Mouse (Mus musculus): ENCODE results near the gene Tmem126a.

Tmem126a gene

GRCm38 (mm10) chr7:90456845-90457468, at the start of gene Tmem126a:
Tmem126a (minus strand) TSS chr7:90457229.
- in situ Hi-C loops (cut with MseI, MboI) = no loop called here

DNA sequence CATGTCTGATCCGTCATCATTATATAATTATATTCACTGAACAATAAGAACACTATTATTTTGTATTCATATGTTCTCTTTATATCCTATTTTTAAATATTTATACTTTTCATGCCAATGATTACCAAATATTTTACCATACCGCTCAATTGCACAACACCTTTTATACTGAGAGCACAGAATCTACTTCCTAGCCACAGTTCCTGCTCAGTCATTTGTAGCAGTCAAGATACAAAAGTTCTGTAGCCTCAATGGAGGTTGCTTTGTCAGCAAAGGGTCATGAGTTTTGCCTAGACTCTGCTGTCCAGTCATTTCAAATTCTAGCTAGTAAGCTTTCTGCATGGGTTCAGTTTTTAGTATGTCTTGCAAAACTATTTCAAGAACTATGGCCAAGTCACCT, 25.6 kb upstream of the Tmem126a start:
- in situ Hi-C loops (cut with MseI, MboI) = no loop called here

GRCm38 (mm10) chr7:90476313-90477245, 19.6 kb upstream of the Tmem126a start, which contains the start of gene Dlg2:
Dlg2 (plus strand) TSS chr7:90476672.
- in situ Hi-C loops (cut with MseI, MboI) = no loop called here

GRCm38 (mm10) chr7:90475793-90476312, 18.8 kb upstream of the Tmem126a start, which contains the start of gene Tmem126b:
Tmem126b (minus strand) TSS chr7:90476001.
- in situ Hi-C loops (cut with MseI, MboI) = no loop called here

DNA sequence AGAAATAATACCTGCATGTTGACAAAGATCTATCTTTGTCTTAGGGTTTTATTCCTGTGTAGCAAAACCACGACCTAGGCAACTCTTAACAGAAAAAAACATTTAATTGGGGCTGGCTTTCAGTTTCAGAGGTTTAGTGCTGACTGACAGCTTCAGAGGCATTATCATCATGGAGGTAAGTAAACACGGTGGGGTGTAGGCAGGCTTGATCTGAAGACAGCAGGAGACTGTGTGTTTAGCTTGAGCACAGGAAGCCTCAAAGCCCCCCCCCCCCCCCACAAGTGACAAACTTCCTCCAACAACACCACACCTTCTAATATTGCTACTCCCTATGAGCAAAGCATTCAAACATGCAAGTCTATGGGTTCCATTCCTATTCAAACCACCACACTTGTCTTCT, 16.5 kb upstream of the Tmem126a start:
- in situ Hi-C loops (cut with MseI, MboI) = no loop called here

GRCm38 (mm10) chr7:90461441-90461840, 4.4 kb upstream of the Tmem126a start:
- in situ Hi-C loops (cut with MseI, MboI) = no loop called here

DNA sequence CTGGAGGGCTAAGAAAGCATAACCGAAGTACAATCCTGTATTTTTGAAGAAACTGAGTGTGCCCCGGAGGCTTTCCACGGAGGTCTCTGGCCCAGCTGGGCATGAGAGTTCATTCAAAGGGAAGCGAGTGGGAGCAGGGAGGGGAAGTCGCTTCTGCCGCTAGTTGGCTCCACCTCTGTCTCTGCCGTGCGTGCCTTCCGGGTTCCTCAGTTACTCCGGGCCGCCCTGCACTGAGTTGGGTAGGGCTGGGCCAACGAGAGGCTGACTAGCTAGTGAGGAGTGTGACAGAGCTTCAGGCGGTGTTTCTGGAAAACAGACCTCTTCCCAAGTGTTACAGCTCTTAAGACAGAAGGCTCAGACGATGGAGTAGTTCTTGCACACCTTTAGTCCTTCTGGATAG, 3.9 kb upstream of the Tmem126a start:
- in situ Hi-C loops (cut with MseI, MboI) = no loop called here

- in situ Hi-C loops (cut with MseI, MboI) = no loop called here
These were observed 3.3 kb upstream of the Tmem126a start for GRCm38 (mm10) chr7:90460330-90460729.

DNA sequence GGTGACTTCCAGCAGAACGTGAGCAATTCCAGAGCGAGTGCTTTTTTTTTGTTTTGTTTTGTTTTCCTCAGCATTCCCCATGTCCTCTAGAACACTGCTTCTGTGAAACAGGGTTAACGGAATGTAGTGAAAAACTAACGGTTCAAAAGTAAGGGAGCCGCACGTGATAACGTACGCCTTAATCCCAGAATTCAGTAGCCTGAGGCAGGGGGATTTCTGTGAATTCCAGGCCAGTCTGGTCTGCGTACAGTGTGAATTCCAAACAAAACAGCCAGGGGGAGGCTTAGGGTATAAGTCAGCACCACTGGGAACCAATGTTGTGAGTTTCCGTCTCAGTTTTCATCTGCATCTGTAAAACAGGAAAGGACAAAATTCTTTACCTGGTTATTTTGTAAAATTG, 488 bp upstream of the Tmem126a start:
- in situ Hi-C loops (cut with MseI, MboI) = no loop called here

DNA sequence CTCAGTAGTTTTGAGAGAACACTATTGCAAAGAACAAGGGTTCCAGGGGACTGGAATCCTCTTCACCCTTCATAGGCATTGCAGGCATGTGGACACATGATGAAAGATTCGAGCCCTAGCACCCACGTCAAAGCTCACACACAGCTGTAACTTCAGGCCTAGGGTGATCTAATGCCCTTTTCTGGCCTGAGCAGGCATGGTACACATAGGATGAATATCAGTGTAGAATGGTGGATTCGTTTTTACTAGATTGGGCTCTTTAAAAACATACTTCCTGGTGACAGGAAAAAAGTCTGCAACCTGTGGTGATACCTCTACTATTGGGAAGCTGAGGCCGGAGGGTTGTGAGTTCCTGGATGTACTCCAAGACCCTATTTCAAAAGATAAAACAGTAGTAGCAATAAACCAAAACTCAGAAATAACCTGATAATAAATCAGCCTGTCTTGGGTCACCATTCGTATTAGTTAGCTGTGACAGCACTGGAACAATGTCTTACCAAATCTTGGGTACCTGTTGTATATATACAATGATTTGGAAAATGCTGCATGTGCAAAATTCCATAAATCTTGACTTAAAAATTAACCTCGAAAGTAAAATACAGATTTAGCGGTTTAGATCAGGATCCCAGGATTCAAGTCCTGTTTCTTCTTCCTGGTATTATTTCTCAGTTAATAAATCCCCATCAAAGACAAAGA, 732 bp downstream of the Tmem126a start:
- in situ Hi-C loops (cut with MseI, MboI) = no loop called here

DNA sequence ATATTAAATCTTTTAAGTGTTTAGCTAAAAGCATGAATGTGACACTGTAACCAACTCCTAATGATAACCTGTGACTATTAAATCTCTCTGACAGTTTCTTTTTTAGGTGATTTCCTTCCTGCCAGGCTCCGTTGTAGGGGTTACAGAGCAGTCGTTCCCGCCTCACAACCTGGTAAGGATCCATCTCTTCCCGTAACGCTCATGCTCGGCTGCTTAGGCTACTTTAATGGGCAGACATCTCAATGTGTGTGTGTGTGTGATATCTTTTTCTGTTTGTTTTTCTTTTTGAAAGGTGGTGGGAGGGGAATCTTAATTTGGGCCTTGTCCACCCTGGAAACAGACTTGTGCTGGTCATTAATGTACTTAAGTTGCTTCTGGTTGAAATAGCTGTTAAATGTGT, 12.8 kb downstream of the Tmem126a start:
- in situ Hi-C loops (cut with MseI, MboI) = loop anchor here in 1 of 2 experiments (25.0 kb wide), 1 partner anchor 457 kb away; the partner anchor contains the start of gene Eed

GRCm38 (mm10) chr7:90443101-90444091, 13.6 kb downstream of the Tmem126a start:
- in situ Hi-C loops (cut with MseI, MboI) = loop anchor here in 1 of 2 experiments (25.0 kb wide), 1 partner anchor 456 kb away; the partner anchor contains the start of gene Eed

DNA sequence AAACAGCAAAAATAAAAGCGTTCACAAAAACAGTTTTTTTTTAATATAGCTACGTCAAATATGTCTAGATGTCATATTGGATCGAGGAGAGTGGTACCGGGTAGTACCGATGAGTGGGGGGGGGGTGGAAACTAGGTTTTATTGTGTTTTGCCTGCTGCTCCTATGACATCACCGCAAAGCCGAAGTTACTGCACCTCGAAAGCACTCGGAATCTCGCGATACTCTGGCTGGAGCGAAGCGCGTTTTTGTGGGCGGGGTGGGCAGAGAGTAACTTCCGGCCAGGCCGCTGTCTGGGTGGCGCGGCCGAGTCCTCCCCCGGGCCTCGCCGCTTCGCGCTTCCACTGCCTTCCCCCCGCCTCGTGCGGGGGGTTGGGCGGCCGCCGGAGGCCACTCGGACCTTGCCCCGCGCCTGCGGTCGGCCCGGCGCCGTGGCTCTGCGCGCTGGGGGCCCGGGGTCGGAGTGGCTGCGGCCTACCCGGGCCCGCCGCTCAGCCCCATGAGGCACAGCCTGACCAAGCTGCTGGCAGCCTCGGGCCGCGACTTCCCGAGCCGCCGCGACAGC, 14.4 kb downstream of the Tmem126a start, which contains the start of gene Crebzf:
Crebzf (plus strand) TSS at position 212 of the 563 bp plus-strand sequence.
- in situ Hi-C loops (cut with MseI, MboI) = loop anchor here in 1 of 2 experiments (25.0 kb wide), 1 partner anchor 455 kb away; the partner anchor contains the start of gene Eed

- in situ Hi-C loops (cut with MseI, MboI) = loop anchor here in 1 of 2 experiments (25.0 kb wide), 1 partner anchor 455 kb away; the partner anchor contains the start of gene Eed
These were observed 15.0 kb downstream of the Tmem126a start for GRCm38 (mm10) chr7:90442070-90442469.

- in situ Hi-C loops (cut with MseI, MboI) = loop anchor here in 1 of 2 experiments (25.0 kb wide), 1 partner anchor 453 kb away; the partner anchor contains the start of gene Eed
These were observed 17.0 kb downstream of the Tmem126a start for GRCm38 (mm10) chr7:90440044-90440443.

DNA sequence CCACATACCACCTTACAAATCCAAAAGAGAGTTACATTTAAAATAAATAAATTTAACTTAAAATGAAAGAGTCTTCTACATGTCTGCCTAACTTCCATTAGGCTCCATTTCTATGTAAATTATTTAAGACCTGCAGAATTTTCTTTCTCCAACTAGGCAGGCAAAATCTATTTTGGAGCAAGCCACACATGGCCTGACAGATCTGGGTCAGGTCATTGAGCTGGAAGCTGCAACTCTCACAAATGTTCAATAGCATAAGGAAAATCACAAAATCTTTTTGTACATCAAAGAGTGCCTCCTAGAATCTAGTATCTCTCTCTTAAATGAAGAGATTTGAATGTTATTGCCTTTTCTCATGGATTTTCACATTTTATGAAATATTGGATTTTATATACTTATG, 24.8 kb downstream of the Tmem126a start:
- in situ Hi-C loops (cut with MseI, MboI) = loop anchor here in 1 of 2 experiments (25.0 kb wide), 1 partner anchor 445 kb away; the partner anchor contains the start of gene Eed

GRCm38 (mm10) chr7:90427006-90427405, 30.0 kb downstream of the Tmem126a start:
- in situ Hi-C loops (cut with MseI, MboI) = loop anchor here in 1 of 2 experiments (25.0 kb wide), 1 partner anchor 440 kb away; the partner anchor contains the start of gene Eed

DNA sequence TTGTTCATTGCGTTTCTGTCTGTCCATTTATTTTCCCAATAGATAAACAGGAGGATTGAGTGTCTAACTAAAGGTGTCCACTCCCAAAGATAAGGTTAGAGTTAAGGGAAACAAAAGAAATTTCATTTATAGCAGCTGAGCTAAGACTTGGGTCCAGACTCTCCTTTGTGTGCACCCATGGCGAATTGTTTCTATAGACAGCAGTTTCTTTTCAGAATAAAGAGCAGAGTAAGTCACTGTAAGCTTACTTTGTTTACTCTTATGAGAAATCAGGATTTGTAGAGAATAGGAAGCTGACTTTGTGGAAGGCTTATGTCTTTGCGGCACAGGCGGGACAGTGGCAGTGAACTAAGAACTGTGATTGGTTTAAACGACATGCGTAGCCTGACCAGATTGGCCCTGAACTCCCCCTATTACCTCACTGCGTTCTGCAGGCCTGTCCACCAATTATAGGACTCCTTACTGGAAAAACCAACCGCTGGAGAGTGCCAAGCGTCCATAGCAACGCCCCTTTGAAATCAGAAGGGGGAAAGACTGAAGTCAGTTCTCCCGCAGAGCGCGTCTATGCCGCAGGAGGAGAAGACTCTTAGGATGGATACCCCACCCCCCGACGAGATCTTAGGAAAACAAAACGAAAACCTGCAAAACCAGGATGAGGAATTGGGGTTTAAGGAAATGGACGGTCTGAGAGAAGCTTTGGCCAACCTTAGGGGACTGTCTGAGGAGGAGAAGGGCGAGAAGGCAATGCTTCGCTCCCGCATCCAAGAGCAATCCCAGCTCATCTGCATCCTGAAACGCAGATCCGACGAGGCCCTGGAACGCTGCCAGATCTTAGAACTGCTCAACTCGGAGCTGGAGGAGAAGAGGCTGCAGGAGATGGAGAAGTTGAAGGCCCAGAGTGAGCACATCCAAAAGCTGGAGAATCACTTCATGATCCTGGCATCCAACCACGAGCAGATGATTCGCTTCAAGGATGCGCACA, 30.7 kb downstream of the Tmem126a start, which contains the start of gene Ccdc89:
Ccdc89 (plus strand) TSS at position 558 of the 982 bp plus-strand sequence.
- in situ Hi-C loops (cut with MseI, MboI) = loop anchor here in 1 of 2 experiments (25.0 kb wide), 1 partner anchor 439 kb away; the partner anchor contains the start of gene Eed
